Mouse (Mus musculus) urinary bladder, adult 2 months (tissue): Measurements from ENCODE around the gene Slc17a7. TPM values are rescaled to one million over a fixed set of nuclear protein-coding genes. Genes with fewer than 3 reads are reported as not detected.

Experiments
- DNase-seq: peaks from one replicate; pipeline ENCODE4 v3.0.0; 2022; ENCODE audit warnings: low spot score
- polyA plus RNA-seq: library from polyadenylated mRNA; depleted of rRNA; stranded (reverse); fragments of >200 nt; gene quantifications from 2 replicates; pipeline ENCODE4 v1.2.3, GENCODE M21; 2012; rRNA removed

Slc17a7 gene
- polyA plus RNA-seq, 1 experiment: 0.04 TPM

GRCm38 (mm10) chr7:45202654-45203053 is 38.9 kb downstream of the Slc17a7 start:
- no peak for DNase-seq

GRCm38 (mm10) chr7:45204380-45205143 is 40.8 kb downstream of the Slc17a7 start, which contains the start of gene Ccdc155:
Ccdc155 (minus strand) TSS chr7:45204892.
- peak; percentile 53 for DNase-seq

GRCm38 (mm10) chr7:45208260-45208659 is 44.5 kb downstream of the Slc17a7 start:
- DNase-seq: no peak

- no peak for DNase-seq
Measured at GRCm38 (mm10) chr7:45211070-45211469, 47.3 kb downstream of the Slc17a7 start.

- DNase-seq: no peak
Measured at GRCm38 (mm10) chr7:45211851-45212251, 48.1 kb downstream of the Slc17a7 start, which contains the start of gene Dkkl1. Dkkl1 (minus strand) TSS chr7:45212147.

GRCm38 (mm10) chr7:45212356-45212755 is 48.6 kb downstream of the Slc17a7 start:
- DNase-seq: no peak

GRCm38 (mm10) chr7:45213708-45214107 is 50.0 kb downstream of the Slc17a7 start:
- DNase-seq: no peak

GRCm38 (mm10) chr7:45215673-45216441 is 52.1 kb downstream of the Slc17a7 start, which contains the start of gene Tead2:
Tead2 (plus strand) TSS chr7:45215753.
- DNase-seq: no peak

- no peak for DNase-seq
Measured at GRCm38 (mm10) chr7:45216442-45217183, 52.9 kb downstream of the Slc17a7 start.

- DNase-seq: no peak
Measured at GRCm38 (mm10) chr7:45221680-45222079, 57.9 kb downstream of the Slc17a7 start.

GRCm38 (mm10) chr7:45224826-45225225 is 61.1 kb downstream of the Slc17a7 start:
- no peak for DNase-seq

Other genes starting within 250 kb of the Slc17a7 start
- 74.2 and 77.7 TPM in 2 replicates for gene Ap2a1, start 234.5 kb upstream of the Slc17a7 start, polyA plus RNA-seq
- gene Tsks, start 220.7 kb upstream of the Slc17a7 start, polyA plus RNA-seq: 0.03 and 0.08 TPM in 2 replicates
- 26.1 and 26.8 TPM in 2 replicates for gene Cpt1c, start 189.1 kb upstream of the Slc17a7 start, polyA plus RNA-seq
- gene Prmt1, start 177.4 kb upstream of the Slc17a7 start, polyA plus RNA-seq: 183 and 244 TPM in 2 replicates
- 133 and 171 TPM in 2 replicates for gene Irf3, start 166.3 kb upstream of the Slc17a7 start, polyA plus RNA-seq
- 28.6 and 34.8 TPM in 2 replicates for gene Bcl2l12, start 165.2 kb upstream of the Slc17a7 start, polyA plus RNA-seq
- gene Scaf1, start 147.6 kb upstream of the Slc17a7 start, polyA plus RNA-seq: 58.4 and 63.5 TPM in 2 replicates
- gene Rras, start 146.0 kb upstream of the Slc17a7 start, polyA plus RNA-seq: 383 and 414 TPM in 2 replicates
- 5.1 and 18.2 TPM in 2 replicates for gene Prr12, start 111.1 kb upstream of the Slc17a7 start, polyA plus RNA-seq
- 59.9 and 69.6 TPM in 2 replicates for gene Nosip, start 101.5 kb upstream of the Slc17a7 start, polyA plus RNA-seq
- 37.6 and 46.5 TPM in 2 replicates for gene Prrg2, start 101.3 kb upstream of the Slc17a7 start, polyA plus RNA-seq
- gene Rcn3, start 71.7 kb upstream of the Slc17a7 start, polyA plus RNA-seq: 277 and 317 TPM in 2 replicates
- 144 and 157 TPM in 2 replicates for gene Fcgrt, start 60.1 kb upstream of the Slc17a7 start, polyA plus RNA-seq
- gene Rps11, start 39.5 kb upstream of the Slc17a7 start, polyA plus RNA-seq: 903 and 1,312 TPM in 2 replicates
- gene Rpl13a, start 35.2 kb upstream of the Slc17a7 start, polyA plus RNA-seq: 3,442 and 3,633 TPM in 2 replicates
- 0.28 and 0.44 TPM in 2 replicates for gene Gm45713, start 27.7 kb upstream of the Slc17a7 start, polyA plus RNA-seq
- 74.5 and 83.1 TPM in 2 replicates for gene Flt3l, start 27.5 kb upstream of the Slc17a7 start, polyA plus RNA-seq
- 48.3 and 58.3 TPM in 2 replicates for gene Pih1d1, start 9.6 kb upstream of the Slc17a7 start, polyA plus RNA-seq
- 27.7 and 30.9 TPM in 2 replicates for gene Aldh16a1, start 9.4 kb upstream of the Slc17a7 start, polyA plus RNA-seq
- 0.03 TPM in 1 of 2 replicates, not detected in the other for gene Gfy, start 15.6 kb downstream of the Slc17a7 start, polyA plus RNA-seq
- not detected in 2 replicates for gene Pth2, start 17.0 kb downstream of the Slc17a7 start, polyA plus RNA-seq
- gene Ccdc155, start 40.9 kb downstream of the Slc17a7 start, polyA plus RNA-seq: 0.12 and 0.15 TPM in 2 replicates
- 5.1 and 7.5 TPM in 2 replicates for gene Dkkl1, start 48.2 kb downstream of the Slc17a7 start, polyA plus RNA-seq
- 29.1 and 29.2 TPM in 2 replicates for gene Tead2, start 51.8 kb downstream of the Slc17a7 start, polyA plus RNA-seq
- 12.3 and 15.1 TPM in 2 replicates for gene Cd37, start 75.2 kb downstream of the Slc17a7 start, polyA plus RNA-seq
- not detected in 2 replicates for gene Slc6a16, start 77.1 kb downstream of the Slc17a7 start, polyA plus RNA-seq
- not detected in 2 replicates for gene Slc6a21, start 113.6 kb downstream of the Slc17a7 start, polyA plus RNA-seq
- gene Trpm4, start 169.8 kb downstream of the Slc17a7 start, polyA plus RNA-seq: 33.6 and 39.8 TPM in 2 replicates
- gene Hrc, start 171.3 kb downstream of the Slc17a7 start, polyA plus RNA-seq: 0.59 and 1.1 TPM in 2 replicates
- 1.4 and 1.9 TPM in 2 replicates for gene Ppfia3, start 203.1 kb downstream of the Slc17a7 start, polyA plus RNA-seq
- 19.2 and 21.0 TPM in 2 replicates for gene Lin7b, start 206.6 kb downstream of the Slc17a7 start, polyA plus RNA-seq
- gene Snrnp70, start 231.8 kb downstream of the Slc17a7 start, polyA plus RNA-seq: 364 and 412 TPM in 2 replicates
- gene Kcna7, start 241.7 kb downstream of the Slc17a7 start, polyA plus RNA-seq: 0.03 and 0.07 TPM in 2 replicates
- gene Ntf5, start 249.7 kb downstream of the Slc17a7 start, polyA plus RNA-seq: 2.9 and 4.2 TPM in 2 replicates